ENCODE assay signal across 25 mouse cellular contexts in the genomic region with DNA sequence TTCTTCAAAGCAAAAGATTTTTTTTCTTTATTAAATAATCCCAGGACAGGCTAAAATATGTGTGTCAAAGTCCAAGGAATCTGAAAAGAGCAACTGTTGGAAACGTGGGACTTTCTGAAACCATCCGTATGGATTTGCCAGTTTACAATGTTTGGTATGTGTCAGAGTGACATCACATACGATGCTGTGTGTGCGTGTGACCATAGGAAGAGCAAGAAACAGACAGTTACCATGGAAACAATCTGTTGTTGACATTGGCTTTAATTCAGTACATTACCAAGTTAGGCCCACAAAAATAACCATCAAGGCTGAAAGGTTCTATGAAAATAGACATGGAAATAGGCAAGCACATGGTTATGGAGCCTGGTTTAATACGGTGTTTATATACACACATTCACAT. TPM values are rescaled to one million over a fixed set of nuclear protein-coding genes. Genes with fewer than 3 reads are reported as not detected.
A peak's percentile ranks its signal among the peaks of the same experiment; 100 is the strongest.
DNase-seq lines count a peak whose midpoint lies in the region; ATAC-seq and TF ChIP-seq lines count a peak whose summit lies in the region.
"Had no signal": no experiment of that assay in that cellular context is flagged by ENCODE, and none has a peak within 500 bp of the region (broad histone marks: within the 10 kb centered on the region; RNA-seq: fewer than 3 reads in every experiment).

No protein-coding gene starts in this region.

- TF ChIP-seq CTCF in lung, embryonic 14.5 days (IDR thresholded peaks at IDR 0.05; ENCODE audit: low read depth), result no peak

- H3K4me2 ChIP-seq in heart, embryonic 12.5 days, result no peak overlapping the region
- H3K4me2 ChIP-seq in lung, embryonic 14.5 days, result no peak overlapping the region
- H3K4me2 ChIP-seq: hindbrain, embryonic 13.5 days; limb, embryonic 15.5 days had no signal

- no peak for DNase-seq in heart, postnatal 36 days
- peak; percentile 52 for DNase-seq in lung, embryonic 14.5 days
- DNase-seq in lung, postnatal 10 days, result no peak
- peak; percentile 28 for DNase-seq in brain, adult 2 months (ENCODE audit: low read depth, low spot score)
- no peak for DNase-seq in right cerebral cortex, postnatal 36 days (ENCODE audit: low spot score in 2 of 2)
- DNase-seq: adrenal gland, adult 2 months; cerebellum, adult 11 months; cerebellum, adult 9-10 months; cerebellum, postnatal 36 days; gastrocnemius, postnatal 10 days; heart, postnatal 4 days; kidney, postnatal 14 days; layer of hippocampus, adult 9-11 months; lung, adult 2 months; midbrain, embryonic 14.5 days; thymus, postnatal 4 days had no signal

- WGBS in heart, embryonic 12.5 days, result 54% methylated on average over 5 of the region's 5 CpGs
- 58% methylated on average over 5 of the region's 5 CpGs for WGBS in lung, embryonic 14.5 days

- peak; percentile 57; the same call in 1 of the 2 replicates for ATAC-seq in heart, embryonic 12.5 days (ENCODE audit: insufficient number of reproducible peaks, low FRiP score)
- ATAC-seq in lung, embryonic 14.5 days (ENCODE audit: insufficient read depth), result 0 out of 2 replicates have a peak, but pooled peaks have one; percentile 60
- ATAC-seq in inflammation-experienced regulatory T-cells, adult 6 months, result no peak
- ATAC-seq: activated CD4-positive, CD25-positive, alpha-beta regulatory T cell, adult 4 months; CD4-positive, CD25-positive, alpha-beta regulatory T cell, adult 4 months; intestine, postnatal 0 days had no signal

- 0 out of 2 replicates have a peak, but pooled peaks cover 8% of the 10 kb centered on the region for H3K36me3 ChIP-seq in heart, embryonic 12.5 days
- H3K36me3 ChIP-seq in lung, embryonic 14.5 days (ENCODE audit: insufficient read depth), result peaks cover 4% of the 10 kb centered on the region; the same call in 1 of the 2 replicates
- H3K36me3 ChIP-seq: hindbrain, embryonic 13.5 days; limb, embryonic 10.5 days; limb, embryonic 15.5 days had no signal

- no peaks in the 10 kb centered on the region for H3K27me3 ChIP-seq in heart, embryonic 12.5 days (replicated peaks)
- no peaks in the 10 kb centered on the region for H3K27me3 ChIP-seq in lung, embryonic 14.5 days (ENCODE audit: insufficient read depth, low read length)
- H3K27me3 ChIP-seq: hindbrain, embryonic 13.5 days; limb, embryonic 15.5 days had no signal

- H3K9me3 ChIP-seq in heart, embryonic 12.5 days (replicated peaks), result no peaks in the 10 kb centered on the region
- no peaks in the 10 kb centered on the region for H3K9me3 ChIP-seq in lung, embryonic 14.5 days (ENCODE audit: low read depth, low read length)
- H3K9me3 ChIP-seq: hindbrain, embryonic 13.5 days; limb, embryonic 10.5 days; limb, embryonic 15.5 days had no signal

- intact Hi-C loops in heart, postnatal 36 days (cut with DNase I), result loop anchor here (5.0 kb wide), 1 partner anchor 131 kb away; no protein-coding TSS in a partner anchor

- no peak overlapping the region for H3K27ac ChIP-seq in heart, embryonic 12.5 days (ENCODE audit: poor library complexity, severe bottlenecking)
- H3K27ac ChIP-seq in lung, embryonic 14.5 days (ENCODE audit: low read depth), result no peak overlapping the region
- H3K27ac ChIP-seq: hindbrain, embryonic 13.5 days; limb, embryonic 10.5 days; limb, embryonic 15.5 days had no signal

- no peak overlapping the region for H3K9ac ChIP-seq in heart, embryonic 12.5 days
- no peak overlapping the region for H3K9ac ChIP-seq in lung, embryonic 14.5 days
- H3K9ac ChIP-seq: hindbrain, embryonic 13.5 days; limb, embryonic 15.5 days had no signal

- no peaks in the 10 kb centered on the region for H3K4me1 ChIP-seq in heart, embryonic 12.5 days (replicated peaks)
- no peaks in the 10 kb centered on the region for H3K4me1 ChIP-seq in lung, embryonic 14.5 days (ENCODE audit: insufficient read depth)
- H3K4me1 ChIP-seq: hindbrain, embryonic 13.5 days; limb, embryonic 10.5 days; limb, embryonic 15.5 days had no signal

- H3K4me3 ChIP-seq in heart, embryonic 12.5 days, result no peak overlapping the region
- H3K4me3 ChIP-seq in lung, embryonic 14.5 days (ENCODE audit: low read depth, low read length), result no peak overlapping the region
- H3K4me3 ChIP-seq: hindbrain, embryonic 13.5 days; limb, embryonic 10.5 days; limb, embryonic 15.5 days had no signal

RNA-seq across cellular contexts. Expression of a gene that starts 55.9 kb away (rescaled TPM):
- polyA plus RNA-seq in heart, embryonic 12.5 days (2016; fragmentation: Nextera tagmentation; extraction: Ambion mirVana), result 16.3 and 16.5 TPM in 2 replicates
- total RNA-seq in heart, postnatal 36 days (2021), result 1 to 10 TPM; 4.9 to 6.6 TPM
- 25.6 and 27.7 TPM in 2 replicates for polyA plus RNA-seq in lung, embryonic 14.5 days (2014; fragmentation: Nextera tagmentation; extraction: Ambion mirVana)
- not detected for polyA plus RNA-seq in inflammation-experienced regulatory T-cells, adult 6 months (2017; shearing (Covaris generic))
- total RNA-seq: monocyte, adult 5-6 weeks had no signal
- polyA plus RNA-seq: activated CD4-positive, CD25-positive, alpha-beta regulatory T cell, adult 4 months; CD4-positive, CD25-positive, alpha-beta regulatory T cell, adult 4 months had no signal

Comparison
In these comparisons a context has a peak if more than half of its experiments do, and no peak if none do; other contexts are left out.
1. DNase-seq: peak in lung, embryonic 14.5 days (single experiment) and brain, adult 2 months (single experiment); none in heart, postnatal 36 days (0 of 2), lung, postnatal 10 days (single experiment) and right cerebral cortex, postnatal 36 days (0 of 2).
2. RNA of a gene that starts 55.9 kb away (polyA plus RNA-seq): 25.6 to 27.7 TPM in lung, embryonic 14.5 days and 16.3 to 16.5 TPM in heart, embryonic 12.5 days; not detected in inflammation-experienced regulatory T-cells, adult 6 months; every median in the first group is over 10 times any median in the second.